Mouse (Mus musculus) layer of hippocampus, postnatal 25 days (tissue): ENCODE results near the gene Slit3. TPM values are rescaled to one million over a fixed set of nuclear protein-coding genes. Genes with fewer than 3 reads are reported as not detected.

Experiments
- DNase-seq, 2 experiments: peaks; one replicate each; pipeline ENCODE4 v3.0.0; 2022; ENCODE audit warnings: mixed read lengths in 2 of 2, low spot score in 1 of 2; ENCODE audit errors: extremely low spot score in 1 of 2
- total RNA-seq, 2 experiments: library from RNA; stranded (reverse); gene quantifications; 2 replicates each; pipeline ENCODE4 v1.2.3; 2021

Slit3 gene
- total RNA-seq, 2 experiments from 2014 or later: 86.6 to 115 TPM

- no peak for DNase-seq
Measured at GRCm38 (mm10) chr11:35182887-35183286, 61.9 kb downstream of the Slit3 start.

GRCm38 (mm10) chr11:35194826-35195225 is 73.8 kb downstream of the Slit3 start:
- DNase-seq: no peak

- DNase-seq: no peak
Measured at GRCm38 (mm10) chr11:35196777-35197176, 75.8 kb downstream of the Slit3 start.

- no peak for DNase-seq
Measured at GRCm38 (mm10) chr11:35198537-35199088, 77.6 kb downstream of the Slit3 start.

- DNase-seq: no peak
Measured at GRCm38 (mm10) chr11:35202332-35202731, 81.3 kb downstream of the Slit3 start.

GRCm38 (mm10) chr11:35203673-35204072 is 82.6 kb downstream of the Slit3 start:
- no peak for DNase-seq

- DNase-seq: no peak
Measured at GRCm38 (mm10) chr11:35204084-35204483, 83.1 kb downstream of the Slit3 start.

GRCm38 (mm10) chr11:35210728-35211682 is 90.0 kb downstream of the Slit3 start:
- DNase-seq: no peak

GRCm38 (mm10) chr11:35224025-35224424 is 103.0 kb downstream of the Slit3 start:
- no peak for DNase-seq

GRCm38 (mm10) chr11:35231361-35232090 is 110.5 kb downstream of the Slit3 start:
- no peak for DNase-seq

- no peak for DNase-seq
Measured at GRCm38 (mm10) chr11:35232321-35232720, 111.3 kb downstream of the Slit3 start.

GRCm38 (mm10) chr11:35241379-35241778 is 120.4 kb downstream of the Slit3 start:
- no peak for DNase-seq

GRCm38 (mm10) chr11:35243597-35243996 is 122.6 kb downstream of the Slit3 start:
- DNase-seq: no peak

GRCm38 (mm10) chr11:35244526-35244925 is 123.5 kb downstream of the Slit3 start:
- no peak for DNase-seq

GRCm38 (mm10) chr11:35246623-35247022 is 125.6 kb downstream of the Slit3 start:
- no peak for DNase-seq

- no peak for DNase-seq
Measured at GRCm38 (mm10) chr11:35248088-35248487, 127.1 kb downstream of the Slit3 start.

GRCm38 (mm10) chr11:35250871-35251418 is 129.9 kb downstream of the Slit3 start:
- no peak for DNase-seq

GRCm38 (mm10) chr11:35251910-35252309 is 130.9 kb downstream of the Slit3 start:
- DNase-seq: no peak

- no peak for DNase-seq
Measured at GRCm38 (mm10) chr11:35257351-35257750, 136.3 kb downstream of the Slit3 start.

- DNase-seq: no peak
Measured at GRCm38 (mm10) chr11:35261562-35262087, 140.6 kb downstream of the Slit3 start.
